Mouse (Mus musculus) neural tube, embryonic 15.5 days (tissue): Measurements from ENCODE around the gene Tle6. TPM values are rescaled to one million over a fixed set of nuclear protein-coding genes. Genes with fewer than 3 reads are reported as not detected.
A peak's percentile ranks its signal among the peaks of the same experiment; 100 is the strongest.

Source experiments
- ATAC-seq: fragments of 200-750 bp; cut with Nextera tagmentation; 2 replicates; pipeline ENCODE4 v1.8.0; 2017; ENCODE audit warnings: mild to moderate bottlenecking, moderate TSS enrichment, moderate library complexity; ENCODE audit not compliant: low FRiP score
- H3K27ac ChIP-seq: fragments of 300-500 bp; sonication (generic); replicated peaks from 2 replicates; pipeline ENCODE4 v1.5.1; 2015; ENCODE audit warnings: mild to moderate bottlenecking, inconsistent platforms
- H3K27me3 ChIP-seq: fragments of 300-500 bp; sonication (generic); replicated peaks from 2 replicates; pipeline ENCODE4 v1.6.1; 2015; ENCODE audit warnings: inconsistent platforms
- H3K36me3 ChIP-seq: fragments of 300-500 bp; sonication (generic); 2 replicates; pipeline ENCODE4 v1.6.1; 2015; ENCODE audit warnings: inconsistent platforms
- H3K4me1 ChIP-seq: fragments of 300-500 bp; sonication (generic); 2 replicates; pipeline ENCODE4 v1.6.1; 2015; ENCODE audit warnings: inconsistent platforms
- H3K4me2 ChIP-seq: fragments of 300-500 bp; sonication (generic); 2 replicates; pipeline ENCODE4 v1.6.1; 2015; ENCODE audit warnings: inconsistent platforms, mild to moderate bottlenecking, moderate library complexity
- H3K4me3 ChIP-seq: fragments of 300-500 bp; sonication (generic); replicated peaks from 2 replicates; pipeline ENCODE4 v1.5.1; 2015; ENCODE audit warnings: mild to moderate bottlenecking, inconsistent platforms
- H3K9ac ChIP-seq: fragments of 300-500 bp; sonication (generic); replicated peaks from 2 replicates; pipeline ENCODE4 v1.6.1; 2015; ENCODE audit warnings: mild to moderate bottlenecking, inconsistent platforms
- H3K9me3 ChIP-seq: fragments of 300-500 bp; sonication (generic); replicated peaks from 2 replicates; pipeline ENCODE4 v1.6.1; 2016; ENCODE audit warnings: inconsistent platforms
- WGBS: fragments of 180-500 bp; shearing (Covaris S2); methylation state at CpG from one replicate; pipeline ENCODE4 v1.1.7; 2015; ENCODE audit warnings: mixed read lengths; 5-methylcytosine and 5-hydroxymethylcytosine counted together
- polyA plus RNA-seq: library from polyadenylated mRNA; unstranded; fragments of >200 nt; fragmentation: Nextera tagmentation; extraction: Ambion mirVana; gene quantifications from 2 replicates; pipeline ENCODE4 v1.2.1, GENCODE M21; 2015

Tle6 gene
- polyA plus RNA-seq, 1 experiment from 2014 or later = 5.7 TPM

DNA sequence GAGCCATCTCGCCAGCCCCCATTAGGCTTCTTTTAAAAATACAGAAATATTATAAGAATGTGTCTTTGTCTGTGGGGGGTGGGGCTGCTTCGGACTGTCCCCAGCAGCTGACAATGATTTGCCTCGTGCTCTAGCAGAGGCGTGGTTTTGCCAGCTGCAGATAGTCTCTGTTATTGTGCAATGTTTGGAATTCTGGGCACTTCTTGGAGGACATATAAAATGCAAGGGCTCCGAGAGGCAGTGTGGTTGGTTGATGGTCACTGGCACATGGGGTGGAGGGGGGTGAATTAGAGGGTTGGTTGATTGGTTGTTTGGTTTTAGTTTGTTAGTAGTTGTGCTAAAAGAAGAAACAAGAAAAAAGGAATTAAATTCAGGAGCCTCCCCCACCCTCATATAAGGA is 19.1 kb upstream of the Tle6 start:
- Histone ChIP-seq H3K27ac (no peak overlapping the region), H3K4me2 (no peak overlapping the region), H3K36me3 (peaks cover 39% of the 10 kb centered on the region), H3K9ac (no peak overlapping the region), H3K4me3 (no peak overlapping the region), H3K9me3 (no peaks in the 10 kb centered on the region), H3K4me1 (no peaks in the 10 kb centered on the region), H3K27me3 (no peaks in the 10 kb centered on the region)
- 91% methylated on average over 5 of the region's 5 CpGs for WGBS
- ATAC-seq = no peak

DNA sequence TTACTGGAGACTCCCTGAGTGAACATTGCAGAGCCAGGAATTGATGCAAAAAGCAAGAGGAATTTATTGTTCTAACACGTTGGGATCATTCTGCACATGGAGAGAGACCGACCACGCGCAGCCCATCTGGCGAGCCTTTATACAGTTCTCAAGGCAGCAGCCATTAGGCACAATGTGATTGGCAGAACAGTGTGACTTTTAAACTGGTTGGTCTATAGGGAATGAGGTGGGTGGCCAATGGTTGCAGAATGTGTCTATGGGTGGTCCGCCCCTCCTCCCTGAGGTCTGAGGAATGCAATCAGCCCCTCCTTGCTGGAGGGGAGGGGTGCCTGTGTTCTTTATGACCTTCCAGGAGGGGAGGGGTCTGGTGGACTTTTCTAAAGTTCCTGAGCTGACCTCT is 14.6 kb upstream of the Tle6 start:
- H3K4me3 ChIP-seq = no peak overlapping the region
- WGBS = 35% methylated on average over 6 of the region's 6 CpGs
- H3K27me3 ChIP-seq = no peaks in the 10 kb centered on the region; the same call in 1 of the 2 replicates
- H3K4me1 ChIP-seq = no peaks in the 10 kb centered on the region
- no peak for ATAC-seq
- no peaks in the 10 kb centered on the region for H3K9me3 ChIP-seq
- no peaks in the 10 kb centered on the region for H3K36me3 ChIP-seq
- no peak overlapping the region for H3K9ac ChIP-seq
- no peak overlapping the region for H3K4me2 ChIP-seq
- no peak overlapping the region for H3K27ac ChIP-seq

DNA sequence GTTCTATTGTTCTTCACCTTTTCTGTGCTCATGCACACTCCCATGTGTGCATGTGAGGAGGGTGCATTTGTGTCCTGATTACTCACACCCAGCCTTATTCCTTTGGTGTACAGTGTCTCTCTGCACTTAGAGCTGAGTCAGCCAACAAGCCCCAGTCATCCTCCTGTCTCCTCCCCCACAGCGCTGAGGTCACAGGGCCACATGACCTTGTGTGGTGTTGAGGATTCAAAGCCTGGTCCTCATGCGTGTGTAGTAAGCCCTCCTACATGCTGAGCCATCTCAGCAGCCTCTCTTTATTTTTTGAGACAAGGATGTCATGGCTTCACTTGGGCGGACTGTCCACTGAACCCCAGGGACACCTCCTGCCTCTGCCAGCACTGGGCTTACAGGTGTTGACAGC is 11.9 kb upstream of the Tle6 start:
- ATAC-seq = no peak

DNA sequence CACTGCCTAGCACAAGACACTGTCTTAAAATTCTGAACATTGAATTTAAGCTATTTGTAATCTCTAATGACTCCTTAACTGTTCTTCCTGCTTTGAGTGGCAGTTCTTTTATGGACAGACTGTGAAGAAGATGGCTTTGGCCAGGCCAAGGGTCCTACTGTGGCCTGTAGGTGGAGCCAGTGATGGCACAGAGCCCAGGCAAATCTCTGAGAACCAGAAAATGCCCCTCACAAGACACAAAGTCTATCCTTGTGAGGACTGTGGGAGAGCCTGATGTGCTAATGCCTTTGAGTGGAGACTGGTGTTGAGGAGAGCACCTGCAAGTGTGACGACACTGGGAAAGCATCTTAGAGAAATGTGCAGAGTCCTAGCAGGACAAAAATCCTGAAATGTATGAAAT is 7.4 kb upstream of the Tle6 start:
- no peak overlapping the region for H3K9ac ChIP-seq
- H3K27ac ChIP-seq = no peak overlapping the region
- ATAC-seq = no peak
- H3K36me3 ChIP-seq = no peaks in the 10 kb centered on the region
- H3K4me1 ChIP-seq = peaks cover 23% of the 10 kb centered on the region
- no peak overlapping the region for H3K4me2 ChIP-seq
- H3K27me3 ChIP-seq = no peaks in the 10 kb centered on the region; the same call in 1 of the 2 replicates
- WGBS = 96% methylated on average over 1 of the region's 1 CpGs
- no peaks in the 10 kb centered on the region for H3K9me3 ChIP-seq
- no peak overlapping the region for H3K4me3 ChIP-seq

More for the DNA sequence above, 11.9 kb upstream of the Tle6 start:
- H3K4me1 ChIP-seq = no peaks in the 10 kb centered on the region
- H3K9ac ChIP-seq = no peak overlapping the region
- no peaks in the 10 kb centered on the region for H3K9me3 ChIP-seq
- H3K27me3 ChIP-seq = no peaks in the 10 kb centered on the region; the same call in 1 of the 2 replicates
- H3K36me3 ChIP-seq = no peaks in the 10 kb centered on the region
- 71% methylated on average over 3 of the region's 3 CpGs for WGBS
- H3K27ac ChIP-seq = no peak overlapping the region
- no peak overlapping the region for H3K4me3 ChIP-seq
- H3K4me2 ChIP-seq = no peak overlapping the region

DNA sequence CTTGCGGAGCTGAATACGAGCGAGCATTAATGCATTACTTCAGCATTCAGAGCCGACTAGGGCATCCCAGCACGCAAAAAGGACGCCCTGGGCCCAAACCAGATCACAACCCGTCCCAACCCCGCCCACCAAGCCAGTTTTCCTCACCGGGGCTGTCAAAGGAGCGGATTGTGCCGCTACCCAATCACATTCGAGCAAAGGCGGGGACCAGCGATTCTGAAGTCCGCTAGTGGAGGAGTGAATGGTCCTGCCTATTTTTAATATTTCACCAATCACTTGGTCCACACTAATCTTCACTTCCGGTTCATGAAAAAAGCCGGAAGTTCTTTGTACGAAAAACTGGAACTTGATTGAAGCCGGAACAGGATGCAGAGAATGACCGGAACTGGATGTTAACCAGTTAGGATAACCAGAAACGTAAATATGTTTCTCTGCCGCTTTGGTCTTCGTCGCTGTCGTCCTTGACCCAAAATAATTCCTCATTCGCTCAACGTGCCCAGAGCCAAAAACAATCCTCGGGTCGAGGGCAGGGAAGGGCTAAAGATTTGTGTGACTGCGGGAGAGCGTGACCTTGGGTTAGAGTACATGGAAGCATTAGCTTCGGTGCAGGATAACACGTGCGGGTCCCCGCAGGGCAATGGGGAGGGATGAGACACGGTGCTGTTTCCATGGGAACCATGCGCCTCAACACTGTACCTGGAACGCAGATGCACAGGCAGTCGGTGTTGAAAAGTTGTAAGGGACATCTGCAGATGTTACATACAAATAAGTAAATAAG is 5.3 kb upstream of the Tle6 start, which contains the start of gene BC025920:
BC025920 (plus strand) TSS at position 297 of the 778 bp plus-strand sequence.
- peak within 1 kb of the TSS; percentile 90 for H3K4me2 ChIP-seq
- H3K4me1 ChIP-seq = peaks cover 32% of the 10 kb centered on the region
- no peaks in the 10 kb centered on the region for H3K36me3 ChIP-seq
- WGBS = under 1% methylated on average over 39 of the region's 39 CpGs
- peak within 1 kb of the TSS; percentile 64 for H3K9ac ChIP-seq
- peak within 1 kb of the TSS; percentile 61 for H3K4me3 ChIP-seq
- H3K9me3 ChIP-seq = no peaks in the 10 kb centered on the region
- H3K27ac ChIP-seq = peak within 1 kb of the TSS; percentile 94
- no peaks in the 10 kb centered on the region; the same call in 1 of the 2 replicates for H3K27me3 ChIP-seq
- peak; percentile 88 for ATAC-seq

DNA sequence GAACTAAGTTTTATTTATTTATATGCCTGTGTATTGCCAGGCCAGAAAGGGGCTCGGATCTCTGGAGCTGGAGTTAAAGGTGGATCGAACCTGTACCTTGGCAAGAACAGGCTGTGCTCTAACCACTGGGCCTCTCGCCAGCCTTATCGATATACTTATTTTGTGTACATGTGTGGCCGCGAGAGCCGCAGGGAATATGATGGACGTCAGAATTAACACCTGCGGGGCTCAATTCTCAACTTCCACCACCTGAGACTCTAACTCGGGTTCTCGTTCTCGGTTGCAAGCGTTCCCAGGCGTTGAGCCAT is 4.7 kb upstream of the Tle6 start:
- Histone ChIP-seq H3K4me3 (peak overlapping the region; percentile 61), H3K4me1 (peaks cover 38% of the 10 kb centered on the region), H3K9ac (peak overlapping the region; percentile 57), H3K9me3 (no peaks in the 10 kb centered on the region), H3K27ac (peak overlapping the region; percentile 94), H3K36me3 (no peaks in the 10 kb centered on the region), H3K4me2 (peak overlapping the region; percentile 90), H3K27me3 (no peaks in the 10 kb centered on the region)
- WGBS = 3% methylated on average over 14 of the region's 14 CpGs
- ATAC-seq = peak; percentile 8; the same call in 1 of the 2 replicates

DNA sequence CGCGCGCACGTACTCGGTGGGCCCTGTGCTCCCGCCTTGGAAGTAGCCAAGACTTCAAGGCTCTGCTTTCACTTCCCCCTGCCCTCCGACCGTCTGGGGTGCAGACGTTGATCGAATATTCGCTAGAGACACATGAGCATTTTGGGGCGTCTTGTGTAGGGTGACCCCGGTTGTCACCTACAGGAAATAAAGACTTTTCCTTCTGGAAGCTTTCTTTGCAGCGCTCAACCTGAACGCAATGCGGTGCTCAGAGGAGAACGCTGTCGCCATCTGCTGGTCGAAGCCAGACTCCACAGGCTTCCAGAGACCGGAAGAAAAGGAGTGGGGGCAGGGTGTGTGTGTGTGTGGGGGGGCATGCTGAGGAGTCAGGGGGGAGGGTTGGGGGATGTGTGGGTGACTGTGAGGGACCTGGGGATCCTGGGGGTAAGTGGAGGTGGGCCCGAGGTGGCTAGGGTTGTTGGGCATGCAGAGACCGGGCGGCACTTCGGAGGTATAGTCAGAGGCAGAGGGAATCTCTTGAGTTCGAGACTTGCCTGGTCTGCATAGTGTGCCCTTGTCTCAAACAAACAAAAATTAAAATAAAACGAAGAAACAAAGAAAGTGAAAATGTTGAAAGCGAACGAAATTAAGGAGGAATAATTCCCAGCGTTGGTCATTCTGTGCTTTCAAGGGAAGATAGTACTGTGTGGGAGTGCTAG is 4.2 kb upstream of the Tle6 start:
- peak; percentile 46 for ATAC-seq
- peak overlapping the region; percentile 94 for H3K27ac ChIP-seq
- 21% methylated on average over 29 of the region's 29 CpGs for WGBS

DNA sequence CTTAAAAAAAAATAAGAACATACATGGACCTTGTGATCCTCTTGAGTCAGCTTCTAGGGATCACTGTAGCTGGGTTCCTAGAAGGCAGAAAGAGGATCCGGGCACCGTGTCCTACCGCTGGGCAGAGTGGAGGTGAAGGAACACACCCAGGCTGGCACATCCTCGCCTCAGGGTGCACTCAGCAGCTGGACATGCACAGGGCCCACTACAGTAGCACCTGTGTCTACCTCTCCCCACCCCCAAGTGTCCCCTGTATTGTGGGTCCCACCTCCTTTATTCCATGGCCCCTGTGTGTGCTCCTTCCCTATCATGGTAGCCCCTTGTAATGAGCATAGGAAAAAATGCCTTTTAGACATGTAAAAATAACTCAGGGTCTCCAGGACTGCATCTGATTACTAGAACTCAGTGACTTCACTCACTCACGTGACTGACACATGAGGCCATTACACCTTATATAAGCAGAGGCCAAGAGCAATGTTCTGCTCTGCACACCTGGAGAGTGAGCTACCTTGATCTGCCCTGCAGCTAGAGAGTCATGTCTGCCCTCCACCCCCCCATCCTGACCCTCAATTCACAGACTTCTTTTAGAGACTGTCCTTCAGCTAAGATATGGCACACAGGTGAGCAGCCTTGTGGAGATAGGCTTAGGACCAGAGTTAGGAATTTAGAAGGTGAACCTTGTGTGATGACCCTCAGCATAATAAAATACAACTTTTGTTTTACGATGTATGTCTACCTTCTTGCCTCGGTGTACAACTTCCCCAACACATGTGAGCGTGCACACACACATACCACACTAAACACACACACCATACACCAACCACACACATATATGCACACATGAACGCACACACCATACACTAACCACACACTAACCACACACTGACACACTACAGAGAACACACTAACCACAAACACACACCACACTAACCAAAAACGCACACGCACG is 3.4 kb upstream of the Tle6 start:
- peak overlapping the region; percentile 94; the same call in 1 of the 2 replicates for H3K27ac ChIP-seq
- ATAC-seq = no peak
- H3K27me3 ChIP-seq = no peaks in the 10 kb centered on the region
- WGBS = 86% methylated on average over 12 of the region's 12 CpGs
- no peaks in the 10 kb centered on the region for H3K36me3 ChIP-seq
- no peaks in the 10 kb centered on the region for H3K9me3 ChIP-seq
- peak overlapping the region; percentile 61; the same call in 1 of the 2 replicates for H3K4me3 ChIP-seq
- H3K9ac ChIP-seq = 0 out of 2 replicates have a peak overlapping the region, but pooled peaks have one; percentile 5
- peaks cover 42% of the 10 kb centered on the region for H3K4me1 ChIP-seq
- H3K4me2 ChIP-seq = peak overlapping the region; percentile 90

More for the DNA sequence above, 4.2 kb upstream of the Tle6 start:
- H3K4me1 ChIP-seq = peaks cover 42% of the 10 kb centered on the region
- H3K9me3 ChIP-seq = no peaks in the 10 kb centered on the region
- peak overlapping the region; percentile 61 for H3K4me3 ChIP-seq
- H3K36me3 ChIP-seq = no peaks in the 10 kb centered on the region
- H3K9ac ChIP-seq = peak overlapping the region; percentile 57
- no peaks in the 10 kb centered on the region for H3K27me3 ChIP-seq
- peak overlapping the region; percentile 90 for H3K4me2 ChIP-seq

DNA sequence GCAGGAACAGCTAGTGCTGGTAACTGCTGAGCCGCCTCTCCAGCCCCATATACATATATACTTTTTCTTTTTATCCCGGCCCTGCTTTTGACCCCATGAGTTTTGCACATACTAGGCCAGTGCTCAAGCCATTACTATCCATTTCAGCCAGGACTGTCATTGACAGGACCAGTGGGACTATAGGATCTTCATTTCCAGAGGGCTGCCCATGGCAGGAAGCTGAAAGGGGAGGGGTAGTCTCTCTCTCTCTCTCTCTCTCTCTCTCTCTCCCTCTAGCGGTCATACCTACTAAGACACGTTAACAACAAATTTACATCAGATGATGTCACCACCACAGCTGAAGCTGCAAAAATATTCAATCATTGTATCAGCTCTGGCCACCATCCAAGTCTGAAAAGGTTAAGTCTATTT is 1.9 kb upstream of the Tle6 start:
- Histone ChIP-seq H3K36me3 (no peaks in the 10 kb centered on the region), H3K27me3 (no peaks in the 10 kb centered on the region), H3K27ac (peak overlapping the region; percentile 33; the same call in 1 of the 2 replicates), H3K4me2 (no peak overlapping the region), H3K4me3 (no peak overlapping the region), H3K4me1 (peaks cover 45% of the 10 kb centered on the region), H3K9ac (no peak overlapping the region), H3K9me3 (no peaks in the 10 kb centered on the region)
- no peak for ATAC-seq
- WGBS = 11% methylated on average over 4 of the region's 4 CpGs

DNA sequence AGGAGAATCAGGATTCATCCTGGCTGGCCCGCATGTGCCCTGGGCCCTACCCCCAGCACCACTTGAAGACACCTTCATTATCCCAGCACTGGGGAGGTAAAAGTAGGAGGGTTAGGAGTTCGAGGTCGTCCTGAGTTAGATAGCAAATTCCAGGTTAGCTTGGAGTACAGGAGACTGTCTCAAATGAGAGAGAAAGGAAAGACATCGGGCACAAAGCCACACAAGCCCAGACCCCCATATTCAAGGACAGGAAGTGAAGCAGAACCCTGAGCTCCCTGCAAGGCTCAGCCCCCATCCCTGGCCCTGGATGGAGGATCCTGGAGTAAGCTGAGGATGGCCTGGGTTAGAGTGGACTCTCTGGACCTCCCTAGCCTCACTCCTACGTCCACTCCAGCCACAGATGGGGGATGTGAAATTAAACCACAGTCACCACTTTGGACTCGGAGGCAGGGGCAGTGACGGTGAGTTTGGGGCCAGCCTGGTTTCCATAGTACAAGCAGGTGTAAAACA is 578 bp upstream of the Tle6 start:
- H3K9me3 ChIP-seq = no peaks in the 10 kb centered on the region
- no peak overlapping the region for H3K9ac ChIP-seq
- ATAC-seq = no peak
- H3K4me2 ChIP-seq = peak overlapping the region; percentile 72
- H3K27ac ChIP-seq = no peak overlapping the region
- no peaks in the 10 kb centered on the region for H3K27me3 ChIP-seq
- no peaks in the 10 kb centered on the region for H3K36me3 ChIP-seq
- peak overlapping the region; percentile 33 for H3K4me3 ChIP-seq
- peaks cover 50% of the 10 kb centered on the region for H3K4me1 ChIP-seq
- WGBS = 30% methylated on average over 7 of the region's 7 CpGs

DNA sequence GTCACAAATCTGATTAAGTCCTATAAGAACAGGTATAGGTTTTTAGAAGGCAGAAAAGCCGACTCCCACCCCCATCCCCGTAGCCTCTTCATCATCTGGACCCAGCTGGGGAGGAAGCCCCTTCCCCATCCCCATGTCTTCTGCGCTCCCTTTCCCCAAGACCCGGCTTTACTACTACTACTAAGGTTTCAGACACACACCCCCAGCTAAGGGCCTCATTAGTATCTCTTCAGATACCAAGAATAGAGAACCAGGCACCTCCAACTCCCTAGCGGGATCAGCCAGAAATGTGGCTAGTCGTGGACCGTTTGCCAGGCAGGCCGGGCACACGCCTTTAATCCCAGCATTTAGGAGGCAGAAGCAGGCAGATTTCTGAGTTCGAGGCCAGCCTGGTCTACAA is 777 bp downstream of the Tle6 start:
- no peak overlapping the region for H3K27ac ChIP-seq
- H3K27me3 ChIP-seq = peaks cover 8% of the 10 kb centered on the region; the same call in 1 of the 2 replicates
- no peak overlapping the region for H3K4me2 ChIP-seq
- no peak for ATAC-seq
- 51% methylated on average over 10 of the region's 10 CpGs for WGBS
- H3K4me3 ChIP-seq = no peak overlapping the region
- peaks cover 55% of the 10 kb centered on the region for H3K4me1 ChIP-seq
- H3K9me3 ChIP-seq = no peaks in the 10 kb centered on the region
- H3K9ac ChIP-seq = no peak overlapping the region
- no peaks in the 10 kb centered on the region for H3K36me3 ChIP-seq
